Mouse (Mus musculus) G1E-ER4 (cell line): ENCODE results near the gene Cib3. TPM values are rescaled to one million over a fixed set of nuclear protein-coding genes. Genes with fewer than 3 reads are reported as not detected.

ENCODE experiments used
- GATA1 ChIP-seq: IDR thresholded peaks from one replicate; pipeline ENCODE4 v1.8.0; 2012; ENCODE audit warnings: low read length, inconsistent platforms
- polyA plus RNA-seq: library from polyadenylated mRNA; stranded (reverse); fragments of >175 nt; gene quantifications from 2 replicates; pipeline ENCODE4 v1.2.3, GENCODE M21; 2012

Cib3 gene
- polyA plus RNA-seq, result not detected in 2 replicates

GRCm38 (mm10) chr8:72212751-72213150 lies at the start of gene Cib3:
Gene Cib3, minus strand, starts transcription at chr8:72212837.
- TF ChIP-seq GATA1, result no peak

- TF ChIP-seq GATA1, result no peak
Observed at GRCm38 (mm10) chr8:72261872-72262271, 49.2 kb upstream of the Cib3 start.

GRCm38 (mm10) chr8:72261431-72261830 lies 48.8 kb upstream of the Cib3 start:
- TF ChIP-seq GATA1, result no peak

- TF ChIP-seq GATA1, result no peak
Observed at GRCm38 (mm10) chr8:72261019-72261418, 48.4 kb upstream of the Cib3 start.

- TF ChIP-seq GATA1, result no peak
Observed at GRCm38 (mm10) chr8:72260585-72260984, 47.9 kb upstream of the Cib3 start.

DNA sequence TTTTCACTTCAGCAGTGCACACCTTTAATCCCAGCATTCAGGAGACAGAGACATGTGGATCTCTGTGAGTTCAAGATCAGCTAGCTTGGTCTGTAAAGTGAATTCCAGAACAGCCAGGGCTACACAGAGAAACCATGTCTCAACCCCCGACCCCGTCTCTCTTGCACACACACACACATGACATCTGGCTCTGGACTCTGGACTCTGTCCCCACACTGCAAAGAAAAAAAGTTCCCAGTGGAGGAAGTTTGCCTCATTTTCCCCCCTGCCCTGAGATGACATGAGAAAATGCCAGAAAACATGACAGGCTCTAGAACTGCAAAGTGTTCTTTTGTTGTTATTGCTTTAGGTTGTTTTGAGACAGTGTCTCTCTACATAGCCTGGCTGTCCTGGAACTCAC lies 47.2 kb upstream of the Cib3 start:
- TF ChIP-seq GATA1, result no peak

DNA sequence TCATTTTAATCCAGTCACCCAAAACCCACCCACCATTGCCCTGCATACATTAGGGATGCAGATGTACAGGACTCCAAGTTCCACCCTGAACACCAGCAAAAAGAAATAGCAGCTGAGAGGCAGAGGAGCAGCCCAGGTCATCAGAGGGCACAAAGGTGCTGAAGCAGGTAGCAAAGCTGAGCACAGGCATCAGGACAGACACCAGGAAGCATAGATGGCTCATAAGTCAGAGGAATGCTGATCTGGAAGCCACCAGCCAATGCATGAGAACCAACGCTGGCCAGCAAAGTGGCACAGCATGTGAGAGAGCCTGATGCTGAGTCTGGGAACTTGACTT lies 45.2 kb upstream of the Cib3 start:
- TF ChIP-seq GATA1, result no peak

- no peak for TF ChIP-seq GATA1
Observed at GRCm38 (mm10) chr8:72257171-72257901, 44.7 kb upstream of the Cib3 start.

GRCm38 (mm10) chr8:72244610-72245009 lies 32.0 kb upstream of the Cib3 start:
- no peak for TF ChIP-seq GATA1

- TF ChIP-seq GATA1, result no peak
Observed at GRCm38 (mm10) chr8:72242226-72242625, 29.6 kb upstream of the Cib3 start.

DNA sequence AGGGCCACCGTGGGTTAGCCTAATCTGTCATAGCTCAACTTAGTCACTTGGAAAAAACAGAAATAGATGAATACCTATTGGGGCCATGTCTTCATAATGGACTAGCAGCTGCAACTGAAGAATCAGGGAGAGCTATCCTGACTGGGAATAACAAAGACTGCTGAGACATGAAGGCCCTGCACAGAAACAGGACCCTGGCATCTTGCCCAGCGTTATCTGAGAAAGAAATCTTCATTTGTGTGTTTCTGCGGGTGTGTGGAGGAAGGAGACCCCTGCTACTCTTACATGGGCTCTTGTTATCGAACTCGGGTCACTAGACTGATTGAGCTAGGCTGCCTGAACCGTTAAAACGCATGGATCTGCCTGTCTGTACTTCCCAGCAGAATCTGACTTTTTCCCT lies 28.3 kb upstream of the Cib3 start:
- TF ChIP-seq GATA1, result no peak

GRCm38 (mm10) chr8:72240403-72240763 lies 27.7 kb upstream of the Cib3 start:
- TF ChIP-seq GATA1, result no peak

DNA sequence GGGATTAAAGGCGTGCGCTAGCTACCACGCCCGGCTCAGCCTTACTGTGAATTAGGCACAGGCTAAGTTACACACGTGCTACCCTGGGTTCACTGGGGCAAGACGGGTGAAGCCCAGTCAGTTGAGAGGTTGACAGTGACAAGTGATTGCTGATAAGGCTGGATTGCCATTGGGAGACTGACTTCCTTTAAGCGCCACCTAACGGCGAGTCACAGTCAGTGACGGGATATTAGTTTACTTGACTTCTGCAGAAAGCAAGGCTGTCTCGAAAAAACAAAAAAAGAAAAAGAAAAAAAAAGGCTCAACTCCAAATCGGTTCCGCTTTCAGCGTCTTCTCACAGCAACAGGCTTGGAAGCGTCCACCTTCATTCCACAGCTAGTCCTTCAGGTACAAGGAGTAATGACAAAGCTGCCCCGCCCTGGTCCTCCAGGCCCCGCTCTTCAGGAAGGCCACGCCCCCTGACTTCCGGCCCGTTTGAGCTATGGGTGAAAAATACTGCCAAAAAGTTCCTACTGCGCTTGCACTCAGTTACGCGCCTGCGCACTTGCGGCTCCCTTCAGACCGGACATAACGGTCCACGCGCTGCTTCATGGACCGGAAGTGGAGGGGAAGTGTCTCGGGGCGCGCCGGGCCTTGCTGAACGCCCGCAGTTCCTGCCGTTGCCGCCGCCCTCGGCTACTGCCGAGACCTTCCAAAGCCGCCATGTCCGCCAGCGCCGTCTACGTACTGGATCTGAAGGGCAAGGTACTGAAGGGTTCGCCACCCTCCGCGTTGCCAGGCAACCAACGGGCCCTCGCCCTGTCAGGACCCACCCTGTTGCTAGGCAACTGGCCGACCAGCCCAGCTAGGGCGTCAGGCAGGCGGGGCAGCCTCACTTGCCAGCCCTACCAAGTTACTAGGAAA lies 27.1 kb upstream of the Cib3 start, which contains the start of gene Ap1m1:
Gene Ap1m1 (plus strand): TSS at position 520 of the 904 bp plus-strand sequence.
- no peak for TF ChIP-seq GATA1

DNA sequence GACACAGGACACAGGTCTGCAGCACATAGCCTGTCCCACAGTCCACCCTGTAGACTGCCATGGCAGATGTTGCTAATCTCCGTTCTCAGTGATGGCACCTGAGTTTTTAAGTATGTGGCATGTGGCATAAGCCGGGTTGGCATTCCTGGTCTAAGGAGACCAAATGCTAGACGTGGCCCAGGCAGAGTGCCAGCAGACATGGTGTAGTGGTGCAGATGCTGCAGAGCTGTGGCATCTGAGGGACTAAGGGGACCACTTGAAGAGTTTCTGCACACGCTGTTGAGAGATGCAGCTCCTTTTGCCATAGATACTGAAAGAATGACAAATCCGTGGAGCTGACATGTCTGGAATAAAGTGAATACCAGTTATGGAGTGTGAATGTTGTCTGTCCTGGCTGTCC lies 10.0 kb upstream of the Cib3 start:
- TF ChIP-seq GATA1, result no peak

GRCm38 (mm10) chr8:72220758-72221157 lies 8.1 kb upstream of the Cib3 start:
- TF ChIP-seq GATA1, result no peak

GRCm38 (mm10) chr8:72219541-72220363 lies 7.1 kb upstream of the Cib3 start, which contains the start of gene Fam32a:
Gene Fam32a, plus strand, starts transcription at chr8:72219730.
- no peak for TF ChIP-seq GATA1
